Mouse (Mus musculus) cortical plate, adult 2 months (tissue): ENCODE data around the gene Tanc1.

ENCODE experiments used
- CTCF ChIP-seq: fragments of 200-500 bp; IDR thresholded peaks from 2 replicates; pipeline ENCODE4 v1.5.1; 2011; ENCODE audit warnings: mild to moderate bottlenecking, control low read depth, low read length; ENCODE audit not compliant: insufficient read depth; ENCODE audit errors: extremely low read depth
- POLR2A ChIP-seq: fragments of 200-500 bp; IDR thresholded peaks from 2 replicates; pipeline ENCODE4 v1.6.1; 2011; ENCODE audit warnings: mild to moderate bottlenecking, low read length, control low read depth; ENCODE audit not compliant: insufficient read depth; ENCODE audit errors: extremely low read depth

GRCm38 (mm10) chr2:59737368-59737767 is 125.5 kb downstream of the Tanc1 start:
- no peak for TF ChIP-seq CTCF
- TF ChIP-seq POLR2A, result no peak
